Comparison of ENCODE assay signal across 8 mouse cellular contexts in genomic region chr2:130905751-130906583, GRCm38 (mm10). TPM values are rescaled to one million over a fixed set of nuclear protein-coding genes. Genes with fewer than 3 reads are reported as not detected.
DNase-seq lines count a peak whose midpoint lies in the region; ATAC-seq lines count a peak whose summit lies in the region.

Gene 4930402H24Rik, minus strand, starts transcription at chr2:130906406.
Gene Atrn, plus strand, starts transcription at chr2:130906495.

- peak; percentile 96 for DNase-seq in CD4-positive, CD25-positive, alpha-beta regulatory T cell, adult 2 months (ENCODE audit: low read depth, low spot score)
- peak; percentile 53 for DNase-seq in fibroblast of lung, adult 2 months (ENCODE audit: low read depth)
- peak; percentile 96 for DNase-seq in kidney, postnatal 14 days
- DNase-seq in liver, embryonic 13.5 days, result peak; percentile 87
- peak; percentile 97 for DNase-seq in neural tube, embryonic 10.5 days (ENCODE audit: extremely low spot score, low spot score)

- no peaks in the 10 kb centered on the region for H3K27me3 ChIP-seq in heart, embryonic 14.5 days (ENCODE audit: control insufficient read depth, insufficient read depth, low read length)
- H3K27me3 ChIP-seq in liver, embryonic 13.5 days, result no peaks in the 10 kb centered on the region
- H3K27me3 ChIP-seq in stomach, embryonic 16.5 days (ENCODE audit: control insufficient read depth, insufficient read depth, low read length), result no peaks in the 10 kb centered on the region

- peak within 1 kb of the TSS; percentile 97 for H3K4me3 ChIP-seq in brown adipose tissue, adult 24 weeks (ENCODE audit: insufficient read depth, low read depth, low read length)
- H3K4me3 ChIP-seq in heart, embryonic 14.5 days (ENCODE audit: control insufficient read depth in 1 of 2, insufficient read depth in 1 of 2, low read depth in 1 of 2, low read length in 2 of 2), result peak within 1 kb of the TSS; percentile 77 to 96
- peak within 1 kb of the TSS; percentile 97 for H3K4me3 ChIP-seq in liver, embryonic 13.5 days (replicated peaks)
- H3K4me3 ChIP-seq in stomach, embryonic 16.5 days (replicated peaks; ENCODE audit: low read length), result peak within 1 kb of the TSS; percentile 99

- peak within 1 kb of the TSS; percentile 93 for H3K9ac ChIP-seq in heart, embryonic 14.5 days (ENCODE audit: low read length)
- peak within 1 kb of the TSS; percentile 97 for H3K9ac ChIP-seq in liver, embryonic 13.5 days
- peak within 1 kb of the TSS; percentile 96 for H3K9ac ChIP-seq in stomach, embryonic 16.5 days (ENCODE audit: low read length)

- H3K4me1 ChIP-seq in brown adipose tissue, adult 24 weeks (ENCODE audit: control insufficient read depth, insufficient read depth, insufficient read length, low read length), result peaks cover 5% of the 10 kb centered on the region
- H3K4me1 ChIP-seq in heart, embryonic 14.5 days (ENCODE audit: control insufficient read depth in 2 of 2, insufficient read depth in 2 of 2, low read length in 2 of 2), result peaks cover 4 to 11% of the 10 kb centered on the region in 2 experiments; a peak in 3 of 4 replicates
- peaks cover 41% of the 10 kb centered on the region for H3K4me1 ChIP-seq in liver, embryonic 13.5 days (replicated peaks)
- peaks cover 15% of the 10 kb centered on the region for H3K4me1 ChIP-seq in stomach, embryonic 16.5 days (ENCODE audit: control insufficient read depth, insufficient read depth, low read length)

- H3K27ac ChIP-seq in brown adipose tissue, adult 24 weeks (replicated peaks; ENCODE audit: low read depth, low read length), result peak within 1 kb of the TSS; percentile 43; the same call in 1 of the 2 replicates
- H3K27ac ChIP-seq in heart, embryonic 14.5 days (replicated peaks in 1 of 2; ENCODE audit: control insufficient read depth in 1 of 2, insufficient read depth in 1 of 2, low read depth in 2 of 2, low read length in 2 of 2), result peak within 1 kb of the TSS; percentile 38 to 69
- H3K27ac ChIP-seq in liver, embryonic 13.5 days, result peak within 1 kb of the TSS; percentile 78
- peak within 1 kb of the TSS; percentile 69 for H3K27ac ChIP-seq in stomach, embryonic 16.5 days (ENCODE audit: low read length)

- WGBS in heart, embryonic 14.5 days, result 3% methylated on average over 50 of the region's 50 CpGs
- WGBS in liver, embryonic 13.5 days (ENCODE audit: insufficient replicate concordance), result 4% methylated on average over 42 of the region's 50 CpGs
- WGBS in stomach, embryonic 16.5 days, result 3% methylated on average over 39 of the region's 50 CpGs

- peak within 1 kb of the TSS; percentile 82 for H3K4me2 ChIP-seq in heart, embryonic 14.5 days (ENCODE audit: low read length)
- H3K4me2 ChIP-seq in liver, embryonic 13.5 days, result peak within 1 kb of the TSS; percentile 98
- H3K4me2 ChIP-seq in stomach, embryonic 16.5 days (ENCODE audit: low read depth, low read length), result peak within 1 kb of the TSS; percentile 63

- no peaks in the 10 kb centered on the region for H3K36me3 ChIP-seq in heart, embryonic 14.5 days (ENCODE audit: control insufficient read depth, insufficient read depth, low read length)
- H3K36me3 ChIP-seq in liver, embryonic 13.5 days, result no peaks in the 10 kb centered on the region
- no peaks in the 10 kb centered on the region for H3K36me3 ChIP-seq in stomach, embryonic 16.5 days (ENCODE audit: control insufficient read depth, insufficient read depth, low read length)

- ATAC-seq in heart, embryonic 14.5 days (ENCODE audit: insufficient number of reproducible peaks, insufficient read depth, low FRiP score, low read depth), result peak; percentile 95
- ATAC-seq in liver, embryonic 13.5 days (ENCODE audit: low read depth), result peak; percentile 99
- ATAC-seq in stomach, embryonic 16.5 days (ENCODE audit: insufficient read depth, low FRiP score), result peak; percentile 98

- H3K9me3 ChIP-seq in heart, embryonic 14.5 days (ENCODE audit: control insufficient read depth, low read length), result no peaks in the 10 kb centered on the region
- no peaks in the 10 kb centered on the region for H3K9me3 ChIP-seq in liver, embryonic 13.5 days (replicated peaks)
- H3K9me3 ChIP-seq in stomach, embryonic 16.5 days (replicated peaks; ENCODE audit: control insufficient read depth, low read length), result no peaks in the 10 kb centered on the region

RNA-seq across cellular contexts. Expression of gene 4930402H24Rik, which starts in this region (rescaled TPM):
- 62.1 and 105 TPM in 2 replicates for polyA plus RNA-seq in brown adipose tissue, adult 24 weeks (2012; ENCODE audit: insufficient read depth, insufficient read length, missing spikeins)
- 56.3 and 64.4 TPM in 2 replicates for polyA plus RNA-seq in heart, embryonic 14.5 days (2014; fragmentation: Nextera tagmentation; extraction: Ambion mirVana)
- 10.2 and 11.3 TPM in 2 replicates for polyA plus RNA-seq in liver, embryonic 13.5 days (2015; fragmentation: Nextera tagmentation; extraction: Ambion mirVana)
- 31.6 and 33.2 TPM in 2 replicates for polyA plus RNA-seq in stomach, embryonic 16.5 days (2015; fragmentation: Nextera tagmentation; extraction: Ambion mirVana)

RNA-seq across cellular contexts. Expression of gene Atrn, which starts in this region (rescaled TPM):
- polyA plus RNA-seq in brown adipose tissue, adult 24 weeks (2012; ENCODE audit: insufficient read depth, insufficient read length, missing spikeins), result 9.0 and 9.7 TPM in 2 replicates
- polyA plus RNA-seq in heart, embryonic 14.5 days (2014; fragmentation: Nextera tagmentation; extraction: Ambion mirVana), result 6.8 and 8.7 TPM in 2 replicates
- 1.5 and 2.1 TPM in 2 replicates for polyA plus RNA-seq in liver, embryonic 13.5 days (2015; fragmentation: Nextera tagmentation; extraction: Ambion mirVana)
- polyA plus RNA-seq in stomach, embryonic 16.5 days (2015; fragmentation: Nextera tagmentation; extraction: Ambion mirVana), result 5.0 and 5.5 TPM in 2 replicates

Comparison
In these comparisons a context has a peak if more than half of its experiments do, and no peak if none do; other contexts are left out.
1. Peak in every context shown above with its lines: DNase-seq, ATAC-seq, H3K4me3 ChIP-seq and H3K27ac ChIP-seq.